Mouse (Mus musculus): ENCODE data around the gene Prss40. TPM values are rescaled to one million over a fixed set of nuclear protein-coding genes. Genes with fewer than 3 reads are reported as not detected.

The Prss40 gene
- polyA plus RNA-seq (2015; fragmentation: Nextera tagmentation; extraction: Ambion mirVana) = not detected in 2 replicates

- no peak for DNase-seq (ENCODE audit: low spot score)
Measured at GRCm38 (mm10) chr1:34560843-34561242, at the start of gene Prss40. Gene Prss40, minus strand, starts transcription at chr1:34560943.

- DNase-seq (ENCODE audit: low spot score) = peak; percentile 65
Measured at GRCm38 (mm10) chr1:34602363-34602762, 41.6 kb upstream of the Prss40 start.

GRCm38 (mm10) chr1:34601323-34602047 is 40.7 kb upstream of the Prss40 start:
- no peak for DNase-seq (ENCODE audit: low spot score)

- no peak for DNase-seq (ENCODE audit: low spot score)
Measured at GRCm38 (mm10) chr1:34600000-34600399, 39.3 kb upstream of the Prss40 start.

GRCm38 (mm10) chr1:34587298-34588096 is 26.8 kb upstream of the Prss40 start:
- no peak for DNase-seq (ENCODE audit: low spot score)

- DNase-seq (ENCODE audit: low spot score) = no peak
Measured at GRCm38 (mm10) chr1:34584736-34585135, 24.0 kb upstream of the Prss40 start.

- DNase-seq (ENCODE audit: low spot score) = no peak
Measured at GRCm38 (mm10) chr1:34583821-34584263, 23.1 kb upstream of the Prss40 start.

- DNase-seq (ENCODE audit: low spot score) = no peak
Measured at GRCm38 (mm10) chr1:34582218-34582617, 21.5 kb upstream of the Prss40 start.

GRCm38 (mm10) chr1:34579782-34580356 is 19.1 kb upstream of the Prss40 start:
- no peak for DNase-seq (ENCODE audit: low spot score)

GRCm38 (mm10) chr1:34578851-34579781 is 18.4 kb upstream of the Prss40 start, which contains the start of gene Amer3:
Gene Amer3, plus strand, starts transcription at chr1:34579657.
- DNase-seq (ENCODE audit: low spot score) = peak; percentile 61

GRCm38 (mm10) chr1:34573221-34573620 is 12.5 kb upstream of the Prss40 start:
- no peak for DNase-seq (ENCODE audit: low spot score)

GRCm38 (mm10) chr1:34571431-34571830 is 10.7 kb upstream of the Prss40 start:
- no peak for DNase-seq (ENCODE audit: low spot score)

- DNase-seq (ENCODE audit: low spot score) = no peak
Measured at GRCm38 (mm10) chr1:34569876-34570275, 9.1 kb upstream of the Prss40 start.

GRCm38 (mm10) chr1:34568120-34568519 is 7.4 kb upstream of the Prss40 start:
- DNase-seq (ENCODE audit: low spot score) = no peak

GRCm38 (mm10) chr1:34564383-34565045 is 3.8 kb upstream of the Prss40 start:
- DNase-seq (ENCODE audit: low spot score) = no peak

- DNase-seq (ENCODE audit: low spot score) = peak; percentile 3
Measured at GRCm38 (mm10) chr1:34554275-34554674, 6.5 kb downstream of the Prss40 start.

- no peak for DNase-seq (ENCODE audit: low spot score)
Measured at GRCm38 (mm10) chr1:34553690-34554089, 7.1 kb downstream of the Prss40 start.

GRCm38 (mm10) chr1:34547074-34547473 is 13.7 kb downstream of the Prss40 start:
- DNase-seq (ENCODE audit: low spot score) = no peak

GRCm38 (mm10) chr1:34536767-34537485 is 23.8 kb downstream of the Prss40 start:
- DNase-seq (ENCODE audit: low spot score) = no peak
